Mouse (Mus musculus) stomach, embryonic 14.5 days (tissue): ENCODE results near the gene Zfpm1. TPM values are rescaled to one million over a fixed set of nuclear protein-coding genes. Genes with fewer than 3 reads are reported as not detected.

ENCODE experiments used
- ATAC-seq: fragments of 200-750 bp; cut with Nextera tagmentation; 2 replicates; pipeline ENCODE4 v1.8.0; 2017; ENCODE audit warnings: low read depth, moderate TSS enrichment; ENCODE audit not compliant: insufficient number of reproducible peaks, insufficient read depth, low FRiP score
- H3K27ac ChIP-seq: fragments of 300-500 bp; sonication (generic); 2 replicates; pipeline ENCODE4 v1.5.1; 2014; ENCODE audit warnings: mild to moderate bottlenecking, low read length, moderate library complexity, mixed read lengths
- H3K27me3 ChIP-seq: fragments of 300-500 bp; sonication (generic); 2 replicates; pipeline ENCODE4 v1.6.1; 2014; ENCODE audit warnings: low read length, control low read depth, mixed read lengths; ENCODE audit not compliant: control insufficient read depth, insufficient read depth
- H3K36me3 ChIP-seq: fragments of 300-500 bp; sonication (generic); 2 replicates; pipeline ENCODE4 v1.6.1; 2014; ENCODE audit warnings: mild to moderate bottlenecking, control low read depth, low read length, moderate library complexity, mixed read lengths; ENCODE audit not compliant: control insufficient read depth, insufficient read depth
- H3K4me1 ChIP-seq: fragments of 300-500 bp; sonication (generic); 2 replicates; pipeline ENCODE4 v1.6.1; 2014; ENCODE audit warnings: low read length, control low read depth, mixed read lengths; ENCODE audit not compliant: control insufficient read depth, insufficient read depth
- H3K4me2 ChIP-seq: fragments of 300-500 bp; sonication (generic); replicated peaks from 2 replicates; pipeline ENCODE4 v1.6.1; 2014; ENCODE audit warnings: low read depth, low read length, control low read depth
- H3K4me3 ChIP-seq: fragments of 300-500 bp; sonication (generic); 2 replicates; pipeline ENCODE4 v1.5.1; 2014; ENCODE audit warnings: low read depth, low read length, control low read depth
- H3K9ac ChIP-seq: fragments of 300-500 bp; sonication (generic); replicated peaks from 2 replicates; pipeline ENCODE4 v1.6.1; 2014; ENCODE audit warnings: low read depth, mild to moderate bottlenecking, control low read depth, low read length, moderate library complexity, mixed read lengths
- H3K9me3 ChIP-seq: fragments of 300-500 bp; sonication (generic); 2 replicates; pipeline ENCODE4 v1.6.1; 2016; ENCODE audit warnings: low read depth, low read length, control low read depth; ENCODE audit not compliant: control insufficient read depth
- WGBS: fragments of 180-500 bp; shearing (Covaris S2); extraction: QIAGEN DNeasy Blood & Tissue Kit; methylation state at CpG from one replicate; pipeline ENCODE4 v1.1.7; 2014; 5-methylcytosine and 5-hydroxymethylcytosine counted together
- polyA plus RNA-seq: library from polyadenylated mRNA; unstranded; fragments of >200 nt; fragmentation: Nextera tagmentation; extraction: Ambion mirVana; gene quantifications from 2 replicates; pipeline ENCODE4 v1.2.1, GENCODE M21; 2014

Zfpm1 gene
- polyA plus RNA-seq, 1 experiment from 2014 or later: 3.1 TPM

GRCm38 (mm10) chr8:122284659-122285261 is 2.8 kb downstream of the Zfpm1 start:
- ATAC-seq: no peak
- peaks cover 35% of the 10 kb centered on the region for H3K4me1 ChIP-seq
- WGBS: 7% methylated on average over 21 of the region's 21 CpGs
- no peaks in the 10 kb centered on the region for H3K9me3 ChIP-seq
- peak overlapping the region; percentile 96 for H3K4me2 ChIP-seq
- H3K36me3 ChIP-seq: no peaks in the 10 kb centered on the region; the same call in 1 of the 2 replicates
- H3K4me3 ChIP-seq: peak overlapping the region; percentile 61
- H3K9ac ChIP-seq: peak overlapping the region; percentile 77; the same call in 1 of the 2 replicates
- H3K27me3 ChIP-seq: no peaks in the 10 kb centered on the region
- peak overlapping the region; percentile 71; the same call in 1 of the 2 replicates for H3K27ac ChIP-seq

GRCm38 (mm10) chr8:122285727-122286126 is 3.8 kb downstream of the Zfpm1 start:
- Histone ChIP-seq H3K4me3 (no peak overlapping the region), H3K4me1 (peaks cover 28% of the 10 kb centered on the region; the same call in 1 of the 2 replicates), H3K4me2 (no peak overlapping the region; the same call in 1 of the 2 replicates), H3K27ac (no peak overlapping the region), H3K36me3 (no peaks in the 10 kb centered on the region; the same call in 1 of the 2 replicates), H3K9me3 (no peaks in the 10 kb centered on the region), H3K9ac (no peak overlapping the region), H3K27me3 (no peaks in the 10 kb centered on the region)
- ATAC-seq: no peak
- 63% methylated on average over 6 of the region's 6 CpGs for WGBS

GRCm38 (mm10) chr8:122286899-122287298 is 5.0 kb downstream of the Zfpm1 start:
- Histone ChIP-seq H3K4me1 (peaks cover 33% of the 10 kb centered on the region; the same call in 1 of the 2 replicates), H3K36me3 (no peaks in the 10 kb centered on the region; the same call in 1 of the 2 replicates), H3K9me3 (no peaks in the 10 kb centered on the region), H3K4me2 (no peak overlapping the region), H3K4me3 (no peak overlapping the region), H3K27me3 (no peaks in the 10 kb centered on the region), H3K9ac (no peak overlapping the region), H3K27ac (no peak overlapping the region)
- 57% methylated on average over 10 of the region's 10 CpGs for WGBS
- no peak for ATAC-seq

GRCm38 (mm10) chr8:122287742-122288141 is 5.8 kb downstream of the Zfpm1 start:
- ATAC-seq: no peak
- H3K36me3 ChIP-seq: no peaks in the 10 kb centered on the region; the same call in 1 of the 2 replicates
- peaks cover 33% of the 10 kb centered on the region; the same call in 1 of the 2 replicates for H3K4me1 ChIP-seq
- no peaks in the 10 kb centered on the region for H3K9me3 ChIP-seq
- no peaks in the 10 kb centered on the region for H3K27me3 ChIP-seq
- no peak overlapping the region for H3K9ac ChIP-seq
- H3K27ac ChIP-seq: no peak overlapping the region
- WGBS: 65% methylated on average over 8 of the region's 8 CpGs
- no peak overlapping the region for H3K4me2 ChIP-seq
- H3K4me3 ChIP-seq: no peak overlapping the region

GRCm38 (mm10) chr8:122288344-122288743 is 6.4 kb downstream of the Zfpm1 start:
- Histone ChIP-seq H3K27me3 (no peaks in the 10 kb centered on the region), H3K4me2 (no peak overlapping the region), H3K4me1 (peaks cover 35% of the 10 kb centered on the region), H3K27ac (no peak overlapping the region), H3K9ac (no peak overlapping the region), H3K4me3 (no peak overlapping the region), H3K36me3 (no peaks in the 10 kb centered on the region; the same call in 1 of the 2 replicates), H3K9me3 (no peaks in the 10 kb centered on the region)
- ATAC-seq: no peak
- 90% methylated on average over 3 of the region's 3 CpGs for WGBS

GRCm38 (mm10) chr8:122291075-122291474 is 9.1 kb downstream of the Zfpm1 start:
- no peaks in the 10 kb centered on the region; the same call in 1 of the 2 replicates for H3K36me3 ChIP-seq
- H3K4me1 ChIP-seq: peaks cover 25% of the 10 kb centered on the region
- H3K27me3 ChIP-seq: no peaks in the 10 kb centered on the region
- 54% methylated on average over 12 of the region's 12 CpGs for WGBS
- H3K9ac ChIP-seq: no peak overlapping the region
- ATAC-seq: no peak
- no peak overlapping the region for H3K4me3 ChIP-seq
- no peaks in the 10 kb centered on the region for H3K9me3 ChIP-seq
- H3K27ac ChIP-seq: peak overlapping the region; percentile 15; the same call in 1 of the 2 replicates
- H3K4me2 ChIP-seq: no peak overlapping the region

GRCm38 (mm10) chr8:122291549-122291948 is 9.6 kb downstream of the Zfpm1 start:
- Histone ChIP-seq H3K36me3 (no peaks in the 10 kb centered on the region; the same call in 1 of the 2 replicates), H3K9ac (no peak overlapping the region), H3K9me3 (no peaks in the 10 kb centered on the region), H3K4me1 (peaks cover 30% of the 10 kb centered on the region), H3K4me2 (no peak overlapping the region), H3K4me3 (no peak overlapping the region), H3K27me3 (no peaks in the 10 kb centered on the region), H3K27ac (peak overlapping the region; percentile 15; the same call in 1 of the 2 replicates)
- no peak for ATAC-seq
- WGBS: 55% methylated on average over 10 of the region's 10 CpGs

GRCm38 (mm10) chr8:122293484-122293883 is 11.5 kb downstream of the Zfpm1 start:
- Histone ChIP-seq H3K27ac (peak overlapping the region; percentile 12; the same call in 1 of the 2 replicates), H3K4me3 (no peak overlapping the region), H3K27me3 (no peaks in the 10 kb centered on the region), H3K9ac (no peak overlapping the region), H3K9me3 (no peaks in the 10 kb centered on the region), H3K4me1 (peaks cover 41% of the 10 kb centered on the region), H3K4me2 (no peak overlapping the region), H3K36me3 (no peaks in the 10 kb centered on the region)
- 52% methylated on average over 10 of the region's 10 CpGs for WGBS
- ATAC-seq: no peak
